Mouse (Mus musculus) gastrocnemius, adult 2 months (tissue): ENCODE data around the gene Cd200r2. TPM values are rescaled to one million over a fixed set of nuclear protein-coding genes. Genes with fewer than 3 reads are reported as not detected.

ENCODE experiments used
- DNase-seq: peaks from one replicate; pipeline ENCODE4 v3.0.0; 2022
- H3K27ac ChIP-seq: fragments of 200-600 bp; 2 replicates; pipeline ENCODE4 v1.8.1; 2022; ENCODE audit warnings: mild to moderate bottlenecking
- H3K4me3 ChIP-seq: fragments of 200-600 bp; 2 replicates; pipeline ENCODE4 v1.8.1; 2022; ENCODE audit warnings: mild to moderate bottlenecking, moderate library complexity
- CTCF ChIP-seq: fragments of 200-600 bp; IDR thresholded peaks from 2 replicates; pipeline ENCODE4 v1.8.1; 2022; ENCODE audit warnings: antibody characterized with exemption, mild to moderate bottlenecking, moderate library complexity
- intact Hi-C: fragments of 180-260 bp; cut with DNase I; formaldehyde crosslinking; loops from one replicate; pipeline ENCODE4 v1.15.1; 2025
- total RNA-seq, 2 experiments: library from RNA; stranded (reverse); gene quantifications; 2 replicates each; pipeline ENCODE4 v1.2.3; 2021

The Cd200r2 gene
- total RNA-seq, 2 experiments from 2014 or later = not detected

GRCm38 (mm10) chr16:44964526-44965374 lies 97.9 kb downstream of the Cd200r2 start:
- H3K4me3 ChIP-seq = no peak overlapping the region
- TF ChIP-seq CTCF = no peak
- intact Hi-C loops = loop anchor here (5.0 kb wide), 1 partner anchor 128 kb away; the partner anchor contains the start of gene Ccdc80
- DNase-seq = no peak
- H3K27ac ChIP-seq = no peak overlapping the region

- DNase-seq = no peak
- Histone ChIP-seq H3K27ac (peak overlapping the region; percentile 35), H3K4me3 (no peak overlapping the region)
- intact Hi-C loops = no loop called here
- TF ChIP-seq CTCF = no peak
These were observed 98.5 kb downstream of the Cd200r2 start for GRCm38 (mm10) chr16:44965428-44965827.

Other genes starting within 250 kb of the Cd200r2 start
- gene Nepro, start 142.8 kb upstream of the Cd200r2 start, total RNA-seq = 1 to 10 TPM; 3.2 to 3.4 TPM
- gene Gtpbp8, start 120.7 kb upstream of the Cd200r2 start, total RNA-seq = 10 to 100 TPM in 1 of 2 experiments, 1 to 10 TPM in 1; 8.3 to 10.5 TPM
- under 1 TPM in 1 of 2 experiments, not detected in 1; 0.11 TPM for gene Cd200r1, start 101.4 kb upstream of the Cd200r2 start, total RNA-seq
- not detected for gene Cd200r4, start 55.4 kb upstream of the Cd200r2 start, total RNA-seq
- gene Cd200r3, start 76.6 kb downstream of the Cd200r2 start, total RNA-seq = not detected
- gene Ccdc80, start 226.3 kb downstream of the Cd200r2 start, total RNA-seq = 10 to 100 TPM; 18.7 to 21.8 TPM